Mouse (Mus musculus): Measurements from ENCODE around the gene Arid5b.
A peak's percentile ranks its signal among the peaks of the same experiment; 100 is the strongest.

Gene Arid5b

DNA sequence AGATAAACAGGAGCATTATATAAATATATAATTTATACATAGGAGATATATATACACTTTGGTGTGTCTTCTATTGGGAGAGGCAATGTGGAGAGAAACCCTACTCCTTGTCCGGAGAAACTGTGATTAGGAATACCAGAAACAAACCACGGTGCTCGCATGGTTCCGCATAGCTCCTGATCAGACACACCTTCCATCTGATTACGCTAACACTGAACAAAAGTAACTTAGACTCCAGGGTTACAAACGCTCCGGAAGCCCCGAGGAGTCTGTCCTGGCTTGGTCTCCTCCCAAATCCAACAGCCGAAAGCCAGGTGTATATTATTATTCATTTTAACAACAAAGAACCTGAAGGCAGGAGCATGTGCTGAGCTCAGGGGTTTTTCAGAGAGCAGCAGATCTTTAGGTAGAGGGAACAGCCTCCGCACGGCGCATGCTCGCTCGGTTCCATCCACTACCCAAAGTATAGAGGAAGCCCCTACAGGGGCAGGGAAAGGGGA is 41.5 kb downstream of the Arid5b start:
- no peak for DNase-seq (ENCODE audit: low read depth)

DNA sequence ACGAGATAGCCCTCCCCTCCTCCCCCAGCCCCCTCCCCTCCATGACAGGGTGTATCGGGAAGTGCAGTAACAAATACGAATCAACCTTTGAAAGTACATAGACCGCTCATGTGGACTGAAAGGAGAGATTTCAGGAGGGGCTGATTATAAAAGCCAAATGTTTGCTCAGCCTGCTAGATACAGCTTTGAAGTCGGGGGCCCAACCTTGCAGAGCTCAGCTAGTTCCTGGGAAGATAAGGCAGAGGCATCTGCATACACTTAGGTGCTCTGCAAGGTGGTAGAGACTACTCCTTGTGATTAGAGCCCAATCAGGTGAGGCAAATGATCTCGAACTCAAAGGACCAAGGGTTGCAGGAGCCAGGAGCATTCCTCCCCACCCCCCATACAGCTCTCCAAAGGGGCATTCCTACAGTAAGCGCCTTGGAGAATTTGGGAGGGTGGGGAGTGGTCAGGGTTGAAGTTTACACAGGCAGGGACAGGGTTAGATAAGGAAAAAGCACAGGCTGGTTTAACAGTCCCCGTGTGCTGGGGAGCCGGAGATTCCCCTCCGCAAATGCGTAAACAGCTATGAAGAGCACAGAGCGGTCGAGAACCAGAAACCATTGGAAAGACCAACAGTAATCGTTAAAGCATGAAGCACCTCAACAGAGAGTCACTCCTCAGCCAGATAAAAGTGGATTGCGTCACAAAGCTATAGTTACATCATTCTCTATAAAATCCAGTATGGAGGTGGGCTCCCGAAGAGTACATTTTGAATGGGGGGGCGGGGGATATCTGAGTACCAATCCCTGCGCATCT is 47.0 kb downstream of the Arid5b start:
- DNase-seq (ENCODE audit: low read depth): no peak

DNA sequence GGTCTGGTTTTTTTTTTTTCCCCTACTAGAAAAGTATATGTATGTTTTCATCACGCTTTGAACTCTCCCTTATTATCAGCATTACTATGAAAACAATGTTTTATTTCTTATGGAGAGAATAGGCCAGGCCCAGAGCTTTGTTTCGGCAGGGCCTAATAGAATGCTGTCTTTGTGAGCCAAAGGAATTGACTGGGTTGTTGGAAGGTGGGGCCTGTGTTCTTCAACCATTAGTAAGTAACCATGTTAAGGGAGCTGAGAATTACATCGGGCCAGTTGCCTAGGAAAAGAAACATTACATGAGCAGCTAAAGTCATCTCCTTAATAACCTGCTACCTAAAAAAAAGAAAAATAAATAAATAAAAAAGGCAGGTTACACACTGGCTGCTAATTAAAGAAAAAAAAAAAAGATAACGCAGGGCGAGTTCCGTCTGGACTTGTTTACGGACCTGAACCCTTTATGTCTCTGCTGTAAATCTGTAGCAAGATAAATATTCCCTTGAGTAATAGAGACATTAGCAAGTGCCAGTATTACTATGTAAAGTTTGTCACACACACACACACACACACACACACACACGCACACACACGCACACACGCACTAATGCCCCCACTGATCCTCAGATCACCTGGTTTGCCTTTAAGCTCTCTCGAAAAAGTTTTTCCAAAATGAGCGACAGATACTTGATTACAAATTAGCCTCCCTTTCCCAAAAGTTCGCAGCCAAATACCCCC is 47.7 kb downstream of the Arid5b start:
- DNase-seq (ENCODE audit: low read depth): no peak

DNA sequence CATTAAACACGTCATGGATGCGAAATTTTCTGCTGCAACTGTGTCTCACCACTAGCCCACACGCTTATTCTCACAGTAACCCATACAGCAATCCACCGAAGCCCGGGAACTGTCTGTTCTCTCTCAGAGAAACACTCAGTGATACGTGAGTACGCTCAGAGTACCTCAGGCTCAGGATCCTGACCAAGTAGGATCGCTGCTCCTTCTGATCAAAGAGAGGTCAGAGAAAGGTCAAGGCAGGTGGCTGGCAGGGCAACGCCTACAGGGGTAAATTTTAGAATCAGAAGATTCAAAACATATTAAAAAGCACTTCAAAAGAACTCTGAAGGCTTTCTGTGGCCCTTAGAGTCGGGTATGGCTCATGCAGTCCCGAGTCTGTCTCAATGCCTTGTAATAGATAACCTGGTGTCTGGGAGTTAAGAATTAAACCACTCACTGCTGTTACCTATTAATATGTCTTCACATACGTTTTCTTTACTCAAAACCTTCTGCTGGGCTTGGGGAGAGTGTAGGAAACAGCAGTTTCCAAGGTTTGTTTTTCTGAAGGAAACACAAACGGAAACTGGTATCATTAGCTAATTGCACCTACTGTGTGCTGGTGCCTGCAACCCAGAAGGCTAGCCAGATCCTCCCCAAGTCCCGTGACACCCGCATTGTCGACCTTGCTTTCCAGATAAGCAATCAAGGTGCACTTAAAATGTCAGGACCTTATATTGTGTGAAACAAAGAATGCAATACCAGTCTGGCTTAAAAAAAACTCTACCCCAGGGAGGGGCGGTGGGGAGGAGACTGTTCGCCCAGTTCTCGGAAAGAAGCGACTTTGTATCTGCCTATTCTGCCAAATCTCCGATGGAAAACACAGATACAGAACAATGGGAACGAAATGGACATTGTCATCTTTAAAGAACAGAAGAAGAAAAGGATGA is 48.6 kb downstream of the Arid5b start:
- DNase-seq (ENCODE audit: low read depth): no peak

DNA sequence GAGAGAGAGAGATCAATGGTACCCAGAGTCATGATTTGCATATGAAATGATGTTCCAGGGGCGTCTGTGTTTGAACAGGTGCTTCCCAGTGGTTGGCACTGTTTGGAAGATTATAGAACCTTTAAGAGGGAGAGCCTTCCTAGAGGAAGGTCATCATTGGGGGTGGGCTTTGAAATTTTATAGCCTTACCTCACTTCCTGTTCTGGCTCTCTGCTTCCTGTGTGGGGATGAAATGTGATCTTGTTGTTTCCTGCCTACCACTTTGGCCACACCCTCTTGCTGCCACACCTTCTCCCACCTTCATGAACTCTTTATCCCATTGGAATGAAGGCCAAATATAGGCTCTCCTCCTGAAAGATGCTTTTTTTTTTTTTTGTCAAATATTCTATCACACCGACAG is 55.9 kb downstream of the Arid5b start:
- peak; percentile 45 for DNase-seq (ENCODE audit: low read depth)

DNA sequence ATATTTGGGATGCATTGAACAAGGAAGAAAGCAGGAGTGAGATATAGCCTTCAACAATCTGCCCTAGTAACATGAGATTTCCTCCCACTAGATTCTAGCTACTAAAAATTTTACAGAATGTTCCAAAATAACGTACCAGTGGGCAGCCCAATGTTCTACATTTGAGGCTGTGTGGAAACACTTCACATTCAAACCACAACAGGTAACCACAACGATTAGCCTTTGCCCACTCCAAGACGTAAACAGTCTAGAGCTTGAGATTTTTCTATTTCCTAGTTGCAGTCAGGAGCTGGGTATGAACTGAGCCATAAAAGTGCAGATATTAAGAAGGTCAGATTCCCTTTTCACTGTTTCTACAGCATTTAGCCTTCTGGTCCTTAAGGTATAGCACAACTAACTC is 56.5 kb downstream of the Arid5b start:
- peak; percentile 61 for DNase-seq (ENCODE audit: low read depth)

DNA sequence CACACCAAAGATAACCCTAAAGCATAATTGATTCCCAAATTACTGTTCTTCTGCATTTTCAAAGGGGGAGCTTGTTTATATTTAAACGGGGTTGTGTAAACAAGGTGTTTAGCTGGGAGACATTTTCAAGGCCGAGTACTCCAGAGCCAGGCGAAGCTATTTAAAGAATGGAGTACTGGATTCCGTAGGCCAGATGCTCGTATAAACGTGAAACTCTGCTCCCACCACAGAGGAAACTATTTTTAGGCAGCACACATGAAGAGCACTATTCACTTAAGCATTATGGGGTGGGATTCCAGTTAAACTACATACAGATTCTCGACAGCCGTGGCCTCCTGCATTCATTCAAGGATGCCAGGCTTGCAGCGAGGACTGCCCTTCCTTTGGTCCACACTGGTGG is 59.2 kb downstream of the Arid5b start:
- DNase-seq (ENCODE audit: low read depth): no peak

DNA sequence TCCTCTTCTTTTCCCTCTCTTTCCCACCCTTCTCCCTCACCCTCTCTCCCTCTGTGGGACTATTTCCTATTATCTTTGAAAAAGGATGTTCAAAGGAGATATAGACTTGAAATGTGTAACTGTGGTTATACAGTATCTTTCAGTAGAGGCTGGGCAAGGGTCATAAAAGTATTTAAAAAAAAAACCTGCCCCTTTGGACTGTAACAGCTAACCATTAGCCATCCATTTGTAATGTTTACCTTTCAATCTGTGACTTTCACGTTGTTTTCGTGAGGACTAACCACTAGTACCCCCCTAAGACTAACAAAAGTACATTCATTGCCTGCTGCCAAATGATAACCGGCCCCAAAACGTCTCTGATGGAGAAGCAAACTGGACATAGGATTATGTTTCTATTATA is 59.9 kb downstream of the Arid5b start:
- no peak for DNase-seq (ENCODE audit: low read depth)

DNA sequence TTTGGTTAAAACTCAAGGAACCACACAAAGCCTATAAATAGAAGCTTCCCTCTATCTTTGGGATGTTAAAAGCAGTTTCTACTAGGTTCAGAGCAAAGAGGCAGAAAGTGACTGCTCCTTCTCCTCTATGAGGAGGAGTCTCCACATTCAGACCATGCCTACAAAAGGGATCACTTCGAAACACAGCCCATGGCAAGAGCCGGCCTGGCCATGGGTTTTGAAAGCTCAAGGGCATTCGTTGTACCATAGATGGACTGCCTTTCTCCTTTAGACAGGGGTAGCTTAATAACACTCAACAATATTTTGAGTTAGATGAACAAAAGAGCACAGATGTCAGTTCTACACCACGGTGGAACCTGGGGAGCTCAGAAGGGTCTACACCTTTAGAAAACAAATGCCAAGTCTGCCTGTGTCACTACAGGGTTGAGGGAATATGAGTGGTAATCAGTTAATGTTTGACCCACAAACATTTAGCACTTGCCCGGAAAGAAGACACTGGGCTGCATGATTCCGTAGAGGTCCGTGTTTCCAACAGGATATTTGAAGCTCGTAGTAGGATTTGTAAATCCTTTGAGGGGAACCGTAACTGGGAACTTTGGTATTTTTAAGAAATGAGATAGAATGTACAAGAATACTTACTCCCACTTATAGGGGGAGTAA is 63.6 kb downstream of the Arid5b start:
- DNase-seq (ENCODE audit: low read depth): no peak

DNA sequence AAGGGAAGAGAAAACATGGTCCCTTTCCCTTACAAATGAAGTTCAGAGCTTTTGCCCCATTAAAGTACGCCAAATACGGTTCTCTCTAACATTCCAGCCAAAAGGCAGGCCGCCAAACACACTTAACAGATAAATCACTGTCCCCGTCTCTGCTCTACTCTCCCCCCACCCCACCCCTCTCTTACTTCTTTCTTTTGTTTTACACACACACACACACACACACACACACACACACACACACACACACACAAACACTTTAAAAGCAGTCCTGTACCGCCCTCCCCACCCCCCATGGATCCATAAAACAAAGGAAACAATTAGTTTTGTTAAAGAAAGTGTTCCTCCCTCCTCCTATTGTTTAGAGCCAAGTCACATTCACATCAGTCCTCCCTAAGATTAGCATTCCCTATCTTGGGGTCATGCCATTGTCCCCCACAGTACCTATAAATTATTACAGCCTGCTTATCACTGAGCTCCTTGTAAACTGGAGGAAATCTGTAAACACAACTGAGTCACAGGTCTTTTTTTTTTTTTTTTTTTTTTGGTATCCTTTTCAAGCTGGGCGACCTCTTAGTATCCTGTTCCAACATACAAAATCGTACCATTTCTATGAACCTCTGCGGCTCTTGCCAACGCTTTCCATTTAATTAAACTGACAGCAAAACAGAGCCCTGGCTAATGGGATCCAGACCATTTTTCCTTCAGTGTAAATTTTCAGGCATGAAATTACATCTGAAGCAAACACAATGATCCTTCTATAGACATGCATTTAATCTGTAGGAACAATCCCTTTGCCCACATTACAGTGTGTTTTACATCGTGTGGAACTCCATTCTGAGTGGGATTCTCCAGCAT is 66.3 kb downstream of the Arid5b start:
- no peak for DNase-seq (ENCODE audit: low read depth)

DNA sequence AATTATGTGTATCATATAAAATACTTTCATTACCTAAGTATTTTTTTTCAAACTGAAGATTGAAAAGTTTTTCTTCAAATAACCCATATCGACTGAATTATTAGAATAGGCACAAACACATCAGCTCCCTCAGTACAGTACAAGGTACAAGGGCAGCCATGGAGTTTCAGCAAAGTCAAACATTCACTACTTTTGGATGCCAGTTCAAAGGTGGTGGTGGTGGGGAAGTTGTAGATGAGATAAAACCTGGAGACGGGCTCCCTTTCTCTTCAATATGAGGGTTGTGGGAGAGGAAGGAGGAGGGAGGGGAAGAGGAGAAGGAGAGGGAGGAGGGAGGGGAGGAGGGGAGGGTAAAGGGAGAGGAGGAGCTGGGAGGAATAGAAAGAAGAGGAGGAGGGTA is 67.0 kb downstream of the Arid5b start:
- no peak for DNase-seq (ENCODE audit: low read depth)

DNA sequence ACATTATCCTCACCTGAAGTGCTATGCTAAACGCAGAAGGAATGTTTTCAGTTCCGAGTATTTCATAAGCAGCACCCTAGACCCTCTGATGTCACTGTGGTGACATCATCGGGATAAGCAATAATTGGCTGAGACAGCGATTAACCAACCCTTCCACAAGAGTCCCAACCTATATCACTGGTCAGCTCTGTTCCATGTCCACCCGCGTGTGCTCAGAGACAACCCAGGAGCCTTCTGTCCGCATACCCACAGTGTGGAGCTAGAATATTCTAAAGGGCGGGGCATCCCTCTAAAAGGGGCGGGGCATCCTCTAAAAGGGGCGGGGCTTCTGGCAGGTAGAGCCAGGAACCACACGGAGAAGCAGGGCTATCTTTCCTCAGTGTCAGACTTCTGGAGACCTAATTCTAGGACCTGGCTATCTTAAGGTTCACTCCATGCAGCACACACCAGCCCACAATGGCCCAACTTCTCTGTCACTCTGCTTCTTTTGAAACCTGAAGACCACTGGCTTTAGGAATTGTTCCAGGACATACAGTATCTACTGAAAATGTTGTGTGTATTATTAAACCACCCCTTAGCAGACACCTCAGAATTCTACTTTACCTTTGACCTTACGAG is 68.4 kb downstream of the Arid5b start:
- no peak for DNase-seq (ENCODE audit: low read depth)

DNA sequence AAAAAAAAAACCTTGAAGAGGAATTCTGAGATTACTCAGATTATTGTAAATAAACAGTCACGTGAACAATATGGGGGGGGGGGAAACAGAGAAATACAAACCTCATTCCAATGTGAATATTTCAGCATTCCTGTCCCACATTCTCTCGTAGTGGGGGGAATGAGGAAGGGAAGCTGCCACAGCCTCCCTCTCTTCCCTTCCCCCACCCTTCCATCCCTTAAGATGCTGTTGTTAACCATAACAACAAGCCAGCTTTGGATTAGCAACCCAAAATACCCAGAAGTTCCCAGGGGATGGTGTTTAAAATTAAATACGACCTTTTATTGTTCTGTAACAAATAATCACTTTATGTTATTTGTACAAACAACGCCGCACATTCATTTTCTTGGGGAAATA is 69.9 kb downstream of the Arid5b start:
- DNase-seq (ENCODE audit: low read depth): no peak

DNA sequence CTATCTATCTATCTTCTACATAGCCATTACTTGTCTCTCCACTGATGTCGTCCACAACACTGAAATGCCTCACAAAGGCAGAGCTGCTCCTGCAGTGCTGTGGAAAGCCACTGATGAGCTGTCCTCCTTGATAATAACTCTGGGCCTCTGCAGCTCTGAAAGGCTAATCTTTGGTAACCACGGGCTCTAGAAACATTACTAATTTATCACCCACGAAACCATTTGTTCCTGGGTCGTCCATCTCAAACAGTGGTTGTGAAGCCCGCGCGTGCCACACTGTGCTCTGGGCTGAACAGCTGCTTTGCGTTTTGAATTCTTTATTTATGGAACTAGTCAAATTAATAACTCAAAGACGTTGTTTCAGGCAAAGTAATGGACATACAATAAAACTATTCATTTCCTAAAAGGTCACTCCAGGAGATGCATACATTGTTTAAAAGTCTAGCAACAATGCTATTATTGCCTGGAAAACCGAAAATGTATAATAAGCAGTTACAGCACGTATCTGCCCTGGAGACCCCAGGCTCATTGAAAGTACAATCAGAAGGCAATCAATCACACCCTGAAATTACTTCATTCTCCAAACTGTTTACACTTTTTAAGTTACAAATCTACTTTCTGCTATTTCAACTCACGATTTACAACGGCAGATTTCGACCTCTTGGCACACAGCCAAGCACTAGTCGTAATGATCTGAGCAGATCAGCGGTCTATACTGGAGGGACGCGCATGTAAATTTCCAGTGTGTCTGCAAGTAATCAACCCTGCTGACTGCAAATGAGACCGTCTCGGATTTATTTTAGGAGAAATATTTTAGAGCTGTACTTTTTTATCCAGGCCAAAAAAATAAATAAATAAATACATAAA is 70.5 kb downstream of the Arid5b start:
- no peak for DNase-seq (ENCODE audit: low read depth)

DNA sequence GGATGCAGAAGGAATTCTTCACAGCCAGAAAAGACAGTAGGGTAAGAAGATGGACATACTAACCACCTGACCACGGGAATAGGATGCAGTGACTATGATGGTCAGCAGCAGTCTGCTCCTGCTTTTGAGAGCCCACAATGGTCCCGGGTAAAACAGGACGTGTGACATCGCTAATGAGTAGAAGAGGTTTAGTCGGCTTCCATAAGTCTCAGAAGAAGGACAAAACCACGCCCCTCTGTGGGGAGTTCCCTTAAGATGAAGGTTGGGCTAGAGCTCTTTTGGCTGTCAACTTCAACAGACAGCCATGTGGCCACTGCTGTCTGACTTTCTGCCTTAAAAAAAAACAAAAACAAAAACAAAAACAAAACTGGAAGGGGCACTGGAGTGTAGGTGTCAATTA is 74.1 kb downstream of the Arid5b start:
- peak; percentile 67 for DNase-seq (ENCODE audit: low read depth)

DNA sequence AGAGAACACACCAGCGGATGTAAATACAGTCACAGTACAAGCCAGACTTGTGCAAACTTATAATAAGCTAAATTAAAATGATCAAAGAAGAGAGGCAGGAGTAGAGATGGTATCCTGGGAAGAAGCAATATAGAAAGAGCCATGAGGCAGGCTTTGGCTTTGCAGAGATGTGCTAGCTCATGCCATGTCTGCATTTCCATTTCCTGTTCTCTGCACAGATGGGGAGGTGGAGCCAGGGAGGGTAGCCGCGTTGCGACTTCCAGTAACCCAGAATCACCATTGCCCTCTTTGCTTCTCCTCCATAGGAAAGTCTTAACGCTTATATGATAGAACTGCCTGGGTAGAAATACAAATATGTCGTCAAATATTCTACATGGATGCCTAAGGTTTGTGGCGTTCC is 74.7 kb downstream of the Arid5b start:
- no peak for DNase-seq (ENCODE audit: low read depth)

DNA sequence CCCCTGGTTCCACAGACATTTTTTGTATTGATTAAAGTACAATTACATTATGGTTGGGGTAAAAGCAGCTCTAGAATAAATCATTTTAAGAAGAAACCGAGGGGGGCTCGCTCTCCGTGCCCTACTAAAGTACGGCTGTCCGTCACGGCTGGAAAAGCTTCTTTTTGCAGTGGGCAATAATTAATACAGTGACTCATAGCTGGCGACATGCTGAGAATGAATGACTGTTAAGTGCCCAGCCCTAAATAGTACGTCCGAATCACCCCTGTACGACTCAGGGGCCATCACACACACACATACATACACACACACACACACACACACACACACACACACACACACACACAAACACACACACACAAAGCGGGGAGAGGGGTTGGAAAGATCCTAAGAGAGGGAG is 75.2 kb downstream of the Arid5b start:
- DNase-seq (ENCODE audit: low read depth): no peak

DNA sequence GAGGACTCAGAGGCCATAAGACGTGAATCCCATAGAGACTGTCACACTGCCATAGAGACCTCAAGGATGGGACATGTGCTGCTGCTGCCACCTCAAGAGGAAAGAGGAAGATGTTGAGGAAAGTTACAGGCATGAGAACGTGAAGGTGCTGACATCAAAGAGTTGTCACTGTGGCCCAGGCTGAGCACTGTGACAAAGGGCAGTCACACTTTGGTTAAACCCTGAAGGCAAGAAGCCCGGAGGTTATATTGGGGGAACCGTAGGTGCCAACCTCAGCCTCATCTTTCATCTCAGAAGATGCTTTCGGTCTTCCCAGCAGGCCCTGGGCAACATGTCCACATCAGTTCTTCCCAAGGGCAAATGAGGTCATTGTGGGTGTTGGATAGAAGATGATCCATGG is 79.1 kb downstream of the Arid5b start:
- no peak for DNase-seq (ENCODE audit: low read depth)

DNA sequence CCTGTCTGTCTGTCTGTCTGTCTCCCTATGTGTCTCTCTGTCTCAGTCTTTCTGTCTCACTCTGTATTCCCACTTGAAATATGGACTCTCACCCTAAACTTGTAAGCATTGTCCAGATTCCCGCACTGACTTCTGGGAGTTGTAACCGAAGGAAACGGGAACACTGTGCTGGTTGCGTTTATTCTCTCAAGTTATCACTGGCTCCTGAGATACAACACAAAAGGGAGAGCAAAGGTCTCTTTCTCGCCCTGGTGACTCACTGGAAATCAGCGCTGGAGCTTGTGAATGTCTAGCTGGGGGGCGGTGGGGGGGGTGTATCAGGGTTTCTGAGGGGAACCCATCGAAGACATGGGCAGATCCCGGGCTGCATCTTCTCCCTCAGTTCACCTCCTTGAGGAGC is 82.2 kb downstream of the Arid5b start:
- DNase-seq (ENCODE audit: low read depth): no peak

DNA sequence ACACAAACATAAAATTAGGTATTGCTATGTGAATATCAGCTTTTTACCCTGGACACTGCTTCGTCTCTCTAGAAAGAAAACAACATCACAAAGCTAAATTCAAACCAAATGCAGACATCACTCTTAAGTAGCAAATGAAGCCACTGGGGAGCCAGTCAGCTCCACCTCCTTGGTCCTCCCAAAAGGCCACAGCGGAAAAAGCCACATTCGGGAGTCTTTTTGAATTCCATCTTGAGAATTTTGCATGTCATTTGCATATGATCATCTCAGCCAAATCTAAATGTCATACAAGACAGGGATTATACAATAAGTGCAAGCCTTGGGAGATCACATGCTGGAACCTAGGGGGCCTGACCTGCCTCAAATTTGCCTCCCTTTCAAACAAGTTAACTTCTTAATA is 85.0 kb downstream of the Arid5b start:
- peak; percentile 45 for DNase-seq (ENCODE audit: low read depth)

Measured in induced T-regulatory cell, adult 2 months (primary cell).